ENCODE assay signal across 8 mouse cellular contexts in genomic region chr11:74981464-74981863, GRCm38 (mm10). TPM values are rescaled to one million over a fixed set of nuclear protein-coding genes. Genes with fewer than 3 reads are reported as not detected.
DNase-seq lines count a peak whose midpoint lies in the region; ATAC-seq and TF ChIP-seq lines count a peak whose summit lies in the region.

No protein-coding gene starts in this region.

- H3K27ac ChIP-seq in heart, adult 2 months: peak overlapping the region; percentile 26
- no peak overlapping the region for H3K27ac ChIP-seq in liver, embryonic 11.5 days (ENCODE audit: low read depth, low read length)
- H3K27ac ChIP-seq in olfactory bulb, adult 2 months (ENCODE audit: insufficient read depth, low read depth, low read length): no peak overlapping the region

- DNase-seq in A20 (ENCODE audit: low read depth, low spot score) (peak; percentile 79), adipocyte (ENCODE audit: low spot score) (peak; percentile 96)
- DNase-seq in embryo, embryonic 11 days: peak; percentile 86
- DNase-seq in heart, adult 2 months: peak; percentile 83 to 89
- peak; percentile 90 for DNase-seq in kidney, postnatal 10 days
- DNase-seq in liver, embryonic 11.5 days (ENCODE audit: low spot score): peak; percentile 62
- DNase-seq in testis, postnatal 14 days (ENCODE audit: low spot score): peak; percentile 48

- intact Hi-C loops in heart, adult 2 months (cut with DNase I): loop anchor here (1.0 to 5.0 kb wide), 2 partner anchors 34 to 189 kb away; no protein-coding TSS in a partner anchor

- H3K4me3 ChIP-seq in heart, adult 2 months: no peak overlapping the region
- H3K4me3 ChIP-seq in liver, embryonic 11.5 days (ENCODE audit: low read depth, low read length): no peak overlapping the region
- H3K4me3 ChIP-seq in olfactory bulb, adult 2 months (ENCODE audit: insufficient read depth, low read depth, low read length): no peak overlapping the region

- peak; percentile 99 for TF ChIP-seq EP300 in heart, adult 2 months (IDR thresholded peaks at IDR 0.05; ENCODE audit: insufficient read depth, low read depth, low read length)

- H3K4me1 ChIP-seq in heart, adult 2 months (ENCODE audit: control insufficient read depth, insufficient read depth, low read length): no peaks in the 10 kb centered on the region; the same call in 1 of the 2 replicates
- no peaks in the 10 kb centered on the region for H3K4me1 ChIP-seq in liver, embryonic 11.5 days (replicated peaks; ENCODE audit: control insufficient read depth, insufficient read depth, low read length)
- H3K4me1 ChIP-seq in olfactory bulb, adult 2 months (ENCODE audit: control insufficient read depth, insufficient read depth, low read length): no peaks in the 10 kb centered on the region

- no peak for TF ChIP-seq CTCF in heart, adult 2 months (IDR thresholded peaks at IDR 0.05)
- TF ChIP-seq CTCF in olfactory bulb, adult 2 months (IDR thresholded peaks at IDR 0.05; ENCODE audit: insufficient read depth, low read depth, low read length): peak; percentile 87

- WGBS in heart, adult 2 months: 23% methylated on average over 2 of the region's 2 CpGs
- 44% methylated on average over 2 of the region's 2 CpGs for WGBS in liver, embryonic 11.5 days
- WGBS in olfactory bulb, adult 2 months: 34% methylated on average over 2 of the region's 2 CpGs

- peak; percentile 43; the same call in 1 of the 2 replicates for TF ChIP-seq POLR2A in heart, adult 2 months (IDR thresholded peaks at IDR 0.05; ENCODE audit: insufficient read depth, low read depth, low read length)
- TF ChIP-seq POLR2A in olfactory bulb, adult 2 months (IDR thresholded peaks at IDR 0.05; ENCODE audit: insufficient read depth, low read depth, low read length): no peak

- no peak overlapping the region for H3K4me2 ChIP-seq in liver, embryonic 11.5 days

- H3K36me3 ChIP-seq in heart, adult 2 months (ENCODE audit: control insufficient read depth, insufficient read depth, low read length): peaks cover 2% of the 10 kb centered on the region; the same call in 1 of the 2 replicates
- H3K36me3 ChIP-seq in liver, embryonic 11.5 days (ENCODE audit: control insufficient read depth, insufficient read depth, low read length): peaks cover 5% of the 10 kb centered on the region; the same call in 1 of the 2 replicates

- H3K9me3 ChIP-seq in liver, embryonic 11.5 days (ENCODE audit: control insufficient read depth, low read length): no peaks in the 10 kb centered on the region

- no peak overlapping the region for H3K9ac ChIP-seq in heart, adult 2 months (ENCODE audit: low read depth, low read length)
- H3K9ac ChIP-seq in liver, embryonic 11.5 days (ENCODE audit: low read depth, low read length): no peak overlapping the region

- peak; percentile 41 for ATAC-seq in liver, embryonic 11.5 days (replicated peaks; ENCODE audit: low FRiP score)

- no peaks in the 10 kb centered on the region for H3K27me3 ChIP-seq in heart, adult 2 months (ENCODE audit: control insufficient read depth, insufficient read depth, low read length)
- H3K27me3 ChIP-seq in liver, embryonic 11.5 days (replicated peaks; ENCODE audit: control insufficient read depth, insufficient read depth, low read length): no peaks in the 10 kb centered on the region

- H3K79me2 ChIP-seq in heart, adult 2 months (replicated peaks; ENCODE audit: control insufficient read depth, insufficient read depth, low read length): no peaks in the 10 kb centered on the region

RNA-seq across cellular contexts. Expression of gene Srr, which starts 55.7 kb away (rescaled TPM):
- 10 to 100 TPM; 24.1 to 31.7 TPM for total RNA-seq in heart, adult 2 months (2021)
- polyA plus RNA-seq in heart, adult 2 months (2012; rRNA removed): 12.6 and 25.1 TPM in 2 replicates
- 10.0 and 10.1 TPM in 2 replicates for polyA plus RNA-seq in liver, embryonic 11.5 days (2014; fragmentation: Nextera tagmentation; extraction: Ambion mirVana)
- polyA plus RNA-seq in olfactory bulb, adult 2 months (2012; ENCODE audit: insufficient read depth, insufficient read length, low replicate concordance, missing spikeins): not detected in 2 replicates

RNA-seq across cellular contexts. Expression of gene Smg6, which starts 55.8 kb away (rescaled TPM):
- 10 to 100 TPM; 17.8 to 19.5 TPM for total RNA-seq in heart, adult 2 months (2021)
- 18.1 and 26.5 TPM in 2 replicates for polyA plus RNA-seq in heart, adult 2 months (2012; rRNA removed)
- 10.7 and 12.4 TPM in 2 replicates for polyA plus RNA-seq in liver, embryonic 11.5 days (2014; fragmentation: Nextera tagmentation; extraction: Ambion mirVana)
- 86.4 TPM in 1 of 2 replicates, not detected in the other for polyA plus RNA-seq in olfactory bulb, adult 2 months (2012; ENCODE audit: insufficient read depth, insufficient read length, low replicate concordance, missing spikeins)

Comparison
In these comparisons a context has a peak if more than half of its experiments do, and no peak if none do; other contexts are left out.
1. RNA of gene Srr, which starts 55.7 kb away (polyA plus RNA-seq): 12.6 to 25.1 TPM in heart, adult 2 months and 10.0 to 10.1 TPM in liver, embryonic 11.5 days; not detected in olfactory bulb, adult 2 months; every median in the first group is over 10 times any median in the second.
2. Peak in every context shown above with its lines, with median percentiles within 50 percentile points of each other: DNase-seq.